Mouse (Mus musculus) midbrain, embryonic 13.5 days (tissue): ENCODE results near the gene Rbm47. TPM values are rescaled to one million over a fixed set of nuclear protein-coding genes. Genes with fewer than 3 reads are reported as not detected.

Experiments
- ATAC-seq: fragments of 200-750 bp; cut with Nextera tagmentation; 2 replicates; pipeline ENCODE4 v1.8.0; 2017; ENCODE audit warnings: mild to moderate bottlenecking, moderate TSS enrichment, moderate library complexity
- H3K27ac ChIP-seq: fragments of 300-500 bp; sonication (generic); 2 replicates; pipeline ENCODE4 v1.5.1; 2015; ENCODE audit warnings: inconsistent platforms, mild to moderate bottlenecking, moderate library complexity
- H3K27me3 ChIP-seq: fragments of 300-500 bp; sonication (generic); 2 replicates; pipeline ENCODE4 v1.6.1; 2015; ENCODE audit warnings: mild to moderate bottlenecking, inconsistent platforms
- H3K36me3 ChIP-seq: fragments of 300-500 bp; sonication (generic); 2 replicates; pipeline ENCODE4 v1.6.1; 2015; ENCODE audit warnings: mild to moderate bottlenecking, inconsistent platforms
- H3K4me1 ChIP-seq: fragments of 300-500 bp; sonication (generic); replicated peaks from 2 replicates; pipeline ENCODE4 v1.6.1; 2015; ENCODE audit warnings: inconsistent platforms
- H3K4me2 ChIP-seq: fragments of 300-500 bp; sonication (generic); replicated peaks from 2 replicates; pipeline ENCODE4 v1.6.1; 2015; ENCODE audit warnings: moderate library complexity, mild to moderate bottlenecking, inconsistent platforms
- H3K4me3 ChIP-seq: fragments of 300-500 bp; sonication (generic); replicated peaks from 2 replicates; pipeline ENCODE4 v1.5.1; 2015; ENCODE audit warnings: mild to moderate bottlenecking, inconsistent platforms
- H3K9ac ChIP-seq: fragments of 300-500 bp; sonication (generic); replicated peaks from 2 replicates; pipeline ENCODE4 v1.6.1; 2015; ENCODE audit warnings: mild to moderate bottlenecking, inconsistent platforms
- H3K9me3 ChIP-seq: fragments of 300-500 bp; sonication (generic); 2 replicates; pipeline ENCODE4 v1.6.1; 2016; ENCODE audit warnings: mild to moderate bottlenecking, inconsistent platforms
- WGBS: fragments of 180-500 bp; shearing (Covaris S2); methylation state at CpG from one replicate; pipeline ENCODE4 v1.1.7; 2015; 5-methylcytosine and 5-hydroxymethylcytosine counted together
- polyA plus RNA-seq: library from polyadenylated mRNA; unstranded; fragments of >200 nt; fragmentation: Nextera tagmentation; extraction: Ambion mirVana; gene quantifications from 2 replicates; pipeline ENCODE4 v1.2.1, GENCODE M21; 2015

Gene Rbm47
- polyA plus RNA-seq, 1 experiment from 2014 or later: 2.5 TPM

DNA sequence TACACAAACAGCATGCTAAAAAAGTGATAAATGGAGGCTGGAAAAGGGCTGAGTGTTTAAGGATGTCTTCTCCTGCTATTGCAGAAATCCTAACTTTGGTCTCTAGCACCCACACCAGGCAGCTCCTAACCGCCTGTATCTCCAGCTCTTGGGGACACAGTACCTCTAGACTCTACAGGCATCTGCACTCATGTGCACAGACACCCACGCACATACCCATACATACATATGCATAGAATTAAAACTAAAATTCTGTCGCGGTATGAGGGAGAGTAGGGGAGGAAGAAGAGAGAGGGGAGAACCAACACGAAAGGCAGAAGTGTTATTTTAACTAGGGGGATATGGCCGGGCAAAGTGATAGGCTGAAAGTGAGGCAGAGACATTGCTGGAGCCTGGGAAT, 33.7 kb downstream of the Rbm47 start:
- Histone ChIP-seq H3K9me3 (no peaks in the 10 kb centered on the region), H3K27ac (no peak overlapping the region), H3K4me2 (no peak overlapping the region), H3K4me1 (0 out of 2 replicates have a peak, but pooled peaks cover 6% of the 10 kb centered on the region), H3K27me3 (no peaks in the 10 kb centered on the region), H3K36me3 (no peaks in the 10 kb centered on the region), H3K9ac (no peak overlapping the region), H3K4me3 (no peak overlapping the region)
- 74% methylated on average over 6 of the region's 6 CpGs for WGBS
- ATAC-seq: no peak

DNA sequence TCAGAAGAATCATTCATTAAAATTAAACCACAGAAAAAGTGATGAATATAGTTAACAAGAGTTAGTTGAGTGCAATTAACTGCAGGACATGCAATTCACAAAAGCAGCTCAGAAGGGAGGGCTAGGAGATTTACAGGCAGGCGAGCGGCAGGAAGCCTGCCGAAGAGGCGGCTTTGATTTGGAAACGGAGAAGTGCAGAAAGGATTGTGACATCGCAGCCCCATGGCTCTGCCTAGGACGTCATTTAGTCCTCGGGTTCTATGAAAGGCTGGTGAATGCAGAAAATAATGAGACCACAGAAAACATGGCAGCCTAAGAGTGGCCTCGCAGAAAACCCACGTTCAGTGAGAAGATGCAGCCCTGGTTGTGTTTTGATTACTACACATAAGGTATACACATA, 34.3 kb downstream of the Rbm47 start:
- ATAC-seq: no peak
- H3K36me3 ChIP-seq: no peaks in the 10 kb centered on the region
- H3K4me1 ChIP-seq: 0 out of 2 replicates have a peak, but pooled peaks cover 6% of the 10 kb centered on the region
- no peak overlapping the region for H3K27ac ChIP-seq
- H3K4me2 ChIP-seq: no peak overlapping the region
- H3K9ac ChIP-seq: no peak overlapping the region
- 15% methylated on average over 10 of the region's 10 CpGs for WGBS
- H3K27me3 ChIP-seq: no peaks in the 10 kb centered on the region
- no peaks in the 10 kb centered on the region for H3K9me3 ChIP-seq
- no peak overlapping the region for H3K4me3 ChIP-seq

DNA sequence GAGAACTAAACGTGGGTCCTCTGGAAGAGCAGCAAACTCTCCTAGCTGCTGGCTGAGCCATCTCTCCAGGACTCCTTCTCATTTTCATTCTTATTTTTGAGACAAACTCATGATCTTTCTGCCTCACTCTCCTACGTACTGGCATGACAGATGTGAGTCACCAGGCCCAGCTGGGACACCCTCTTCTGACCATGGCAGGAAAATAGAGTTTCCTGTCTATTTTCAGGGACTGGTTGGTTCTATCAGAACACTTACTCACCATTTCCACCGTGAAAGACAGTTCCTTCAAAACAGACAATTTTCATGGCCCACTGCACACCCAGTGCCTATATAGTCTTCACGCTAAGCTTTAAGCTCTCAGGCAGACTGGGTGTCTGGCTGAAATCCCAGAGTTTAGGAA, 35.7 kb downstream of the Rbm47 start:
- no peaks in the 10 kb centered on the region for H3K36me3 ChIP-seq
- H3K9me3 ChIP-seq: no peaks in the 10 kb centered on the region
- no peak overlapping the region for H3K4me2 ChIP-seq
- no peaks in the 10 kb centered on the region for H3K27me3 ChIP-seq
- no peak overlapping the region for H3K9ac ChIP-seq
- no peak for ATAC-seq
- 55% methylated on average over 4 of the region's 4 CpGs for WGBS
- no peak overlapping the region for H3K4me3 ChIP-seq
- H3K4me1 ChIP-seq: 0 out of 2 replicates have a peak, but pooled peaks cover 6% of the 10 kb centered on the region
- no peak overlapping the region for H3K27ac ChIP-seq

DNA sequence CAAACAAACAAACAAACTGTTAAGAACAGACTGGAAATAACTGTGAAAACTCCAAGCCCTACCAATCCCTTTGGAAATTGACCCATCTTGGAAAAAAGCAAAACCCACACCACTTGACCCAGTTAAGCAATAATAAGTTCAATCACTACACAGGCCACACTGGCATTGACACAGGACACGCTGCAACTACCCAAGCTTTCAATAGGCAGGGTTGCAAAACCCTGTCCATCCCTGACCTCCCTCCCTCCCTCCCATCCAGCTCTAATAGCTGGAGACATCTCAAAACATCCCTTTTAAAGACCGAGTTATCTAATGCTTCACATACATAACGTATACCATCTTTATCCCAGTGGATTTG, 37.1 kb downstream of the Rbm47 start:
- no peak overlapping the region for H3K27ac ChIP-seq
- H3K9me3 ChIP-seq: no peaks in the 10 kb centered on the region
- no peaks in the 10 kb centered on the region for H3K27me3 ChIP-seq
- no peaks in the 10 kb centered on the region for H3K36me3 ChIP-seq
- no peak for ATAC-seq
- WGBS: 68% methylated on average over 3 of the region's 3 CpGs
- no peak overlapping the region for H3K4me2 ChIP-seq
- 0 out of 2 replicates have a peak, but pooled peaks cover 6% of the 10 kb centered on the region for H3K4me1 ChIP-seq
- no peak overlapping the region for H3K9ac ChIP-seq
- no peak overlapping the region for H3K4me3 ChIP-seq

DNA sequence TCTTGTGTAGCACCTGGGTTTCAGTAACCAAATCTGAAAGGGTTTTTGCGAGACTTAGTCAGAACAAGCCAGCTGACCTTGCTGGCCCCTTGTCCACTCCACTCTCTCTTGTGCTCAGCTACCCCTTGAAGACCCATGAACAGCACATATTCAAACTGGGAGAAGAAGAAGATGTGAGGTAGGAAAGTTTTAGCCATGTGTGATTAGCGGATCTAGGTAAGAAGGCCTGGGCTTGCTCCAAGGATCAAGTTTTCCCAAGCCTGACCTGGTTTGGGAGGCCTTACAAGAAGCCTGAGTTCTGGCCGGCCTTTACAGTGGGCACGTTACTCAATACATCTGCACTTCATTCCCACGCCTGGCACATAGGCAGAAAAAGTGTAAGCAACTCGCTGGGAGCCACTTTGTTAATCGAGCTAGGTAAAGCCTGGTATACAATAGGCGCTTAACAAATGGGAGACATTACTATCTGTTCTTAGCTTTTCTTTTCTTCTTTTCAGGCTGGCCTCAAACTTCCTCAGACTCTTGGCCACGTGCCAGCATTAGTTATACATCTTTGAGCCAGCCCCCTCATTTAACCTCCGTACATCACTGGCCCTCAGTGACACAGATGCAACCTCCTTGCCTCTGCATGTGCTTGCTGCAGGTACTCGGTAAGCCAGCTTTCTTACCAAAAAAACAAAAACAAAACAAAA, 37.6 kb downstream of the Rbm47 start:
- no peak overlapping the region for H3K4me2 ChIP-seq
- no peaks in the 10 kb centered on the region for H3K9me3 ChIP-seq
- 63% methylated on average over 11 of the region's 11 CpGs for whole genome bisulfite sequencing

DNA sequence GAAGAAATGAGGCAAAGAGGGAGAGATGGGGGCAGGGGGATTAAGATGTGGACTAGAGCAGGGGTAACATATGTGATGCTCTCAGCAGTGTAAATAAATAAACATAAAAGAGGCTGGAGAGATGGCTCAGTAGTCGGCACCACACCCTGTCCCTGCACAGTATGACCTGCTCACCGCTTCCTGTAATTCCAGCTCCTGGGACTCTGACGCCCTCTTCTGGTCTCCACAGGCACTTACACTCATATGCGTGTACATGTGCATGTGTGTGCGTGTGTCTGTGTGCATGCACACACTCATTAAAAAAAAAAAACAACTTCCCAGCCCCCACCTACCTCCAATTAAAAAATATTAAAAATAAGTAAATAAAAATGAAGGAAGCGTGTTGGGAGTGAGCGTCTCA, 38.3 kb downstream of the Rbm47 start:
- no peaks in the 10 kb centered on the region for H3K27me3 ChIP-seq

More for the DNA sequence above, 37.6 kb downstream of the Rbm47 start:
- ATAC-seq: no peak
- H3K9ac ChIP-seq: no peak overlapping the region
- no peaks in the 10 kb centered on the region for H3K36me3 ChIP-seq
- H3K27ac ChIP-seq: no peak overlapping the region
- no peak overlapping the region for H3K4me3 ChIP-seq
- 0 out of 2 replicates have a peak, but pooled peaks cover 6% of the 10 kb centered on the region for H3K4me1 ChIP-seq
- H3K27me3 ChIP-seq: no peaks in the 10 kb centered on the region

DNA sequence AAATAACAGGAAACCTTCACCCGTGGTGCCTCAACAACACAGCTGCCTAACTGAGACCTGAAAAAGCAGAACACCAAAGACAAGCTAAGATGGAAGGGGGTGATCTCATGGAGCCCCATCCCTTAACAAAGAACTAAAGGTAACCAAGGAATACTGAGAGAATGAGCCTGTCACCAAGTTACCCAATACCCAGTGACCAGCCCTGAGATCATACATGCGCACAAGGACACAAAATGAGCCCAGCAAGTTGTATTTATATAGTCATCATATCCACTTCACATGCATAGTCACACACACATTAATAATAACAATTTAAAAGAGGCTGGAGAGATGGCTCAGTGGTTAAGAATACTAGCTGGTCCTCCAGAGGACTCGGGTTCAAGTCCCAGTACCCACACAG, 44.0 kb downstream of the Rbm47 start:
- no peak for ATAC-seq
- Histone ChIP-seq H3K36me3 (no peaks in the 10 kb centered on the region), H3K9me3 (no peaks in the 10 kb centered on the region), H3K4me3 (no peak overlapping the region), H3K27me3 (no peaks in the 10 kb centered on the region), H3K27ac (no peak overlapping the region), H3K4me2 (no peak overlapping the region), H3K4me1 (no peaks in the 10 kb centered on the region; the same call in 1 of the 2 replicates), H3K9ac (no peak overlapping the region)
- WGBS: 94% methylated on average over 3 of the region's 3 CpGs

More for the DNA sequence above, 38.3 kb downstream of the Rbm47 start:
- no peak overlapping the region for H3K27ac ChIP-seq
- no peaks in the 10 kb centered on the region for H3K36me3 ChIP-seq
- no peak overlapping the region for H3K4me2 ChIP-seq
- no peak overlapping the region for H3K4me3 ChIP-seq
- no peaks in the 10 kb centered on the region for H3K9me3 ChIP-seq
- WGBS: 93% methylated on average over 7 of the region's 7 CpGs
- no peak for ATAC-seq
- H3K9ac ChIP-seq: no peak overlapping the region
- 0 out of 2 replicates have a peak, but pooled peaks cover 6% of the 10 kb centered on the region for H3K4me1 ChIP-seq

DNA sequence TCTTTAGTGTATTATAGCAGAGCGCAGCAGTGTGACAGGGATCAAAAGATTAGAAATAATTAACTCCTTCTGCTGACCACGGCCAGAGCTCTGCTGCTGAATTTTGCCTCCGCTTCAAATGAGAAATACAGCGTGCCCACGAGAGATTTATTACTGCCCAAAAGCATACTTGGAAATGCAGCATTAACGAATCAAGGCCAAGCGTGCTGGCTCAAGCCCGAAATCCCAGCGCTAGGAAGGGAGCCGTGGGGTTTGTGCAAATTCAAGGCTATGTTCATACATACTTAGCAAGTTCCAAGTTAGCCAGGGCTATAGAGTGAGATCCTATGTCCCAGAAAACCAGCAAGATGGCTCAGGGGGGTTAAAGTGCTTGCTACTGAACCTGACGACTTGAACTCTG, 47.5 kb downstream of the Rbm47 start:
- no peak for ATAC-seq
- no peaks in the 10 kb centered on the region; the same call in 1 of the 2 replicates for H3K4me1 ChIP-seq

DNA sequence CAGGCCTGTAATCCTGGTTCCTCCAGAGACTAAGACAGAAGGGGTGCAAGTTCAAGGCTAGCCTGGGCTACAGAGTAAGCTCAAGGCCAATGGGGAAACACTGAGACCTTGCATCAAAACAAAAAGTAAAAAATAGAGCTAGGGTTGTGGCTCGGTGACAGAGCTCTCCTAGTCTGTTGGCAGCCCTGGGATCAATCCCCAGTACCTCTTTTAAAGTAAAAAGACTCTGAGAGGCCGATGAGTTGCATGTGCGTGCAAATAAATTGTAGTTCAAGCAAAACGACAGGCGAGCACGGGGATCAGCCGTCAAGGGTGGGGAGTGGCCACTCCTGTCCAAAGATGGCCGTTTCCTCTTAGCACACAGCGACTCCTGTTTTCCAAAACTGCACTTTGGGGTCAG, 48.0 kb downstream of the Rbm47 start:
- H3K9me3 ChIP-seq: no peaks in the 10 kb centered on the region
- H3K4me2 ChIP-seq: no peak overlapping the region
- no peaks in the 10 kb centered on the region; the same call in 1 of the 2 replicates for H3K4me1 ChIP-seq
- 86% methylated on average over 9 of the region's 9 CpGs for WGBS
- H3K27me3 ChIP-seq: no peaks in the 10 kb centered on the region
- H3K27ac ChIP-seq: no peak overlapping the region
- H3K36me3 ChIP-seq: no peaks in the 10 kb centered on the region
- ATAC-seq: no peak
- H3K4me3 ChIP-seq: no peak overlapping the region
- H3K9ac ChIP-seq: no peak overlapping the region

More for the DNA sequence above, 47.5 kb downstream of the Rbm47 start:
- no peak overlapping the region for H3K4me3 ChIP-seq
- no peaks in the 10 kb centered on the region for H3K27me3 ChIP-seq
- H3K4me2 ChIP-seq: no peak overlapping the region
- WGBS: 63% methylated on average over 11 of the region's 11 CpGs
- H3K9ac ChIP-seq: no peak overlapping the region
- no peaks in the 10 kb centered on the region for H3K36me3 ChIP-seq
- H3K9me3 ChIP-seq: no peaks in the 10 kb centered on the region
- no peak overlapping the region for H3K27ac ChIP-seq

DNA sequence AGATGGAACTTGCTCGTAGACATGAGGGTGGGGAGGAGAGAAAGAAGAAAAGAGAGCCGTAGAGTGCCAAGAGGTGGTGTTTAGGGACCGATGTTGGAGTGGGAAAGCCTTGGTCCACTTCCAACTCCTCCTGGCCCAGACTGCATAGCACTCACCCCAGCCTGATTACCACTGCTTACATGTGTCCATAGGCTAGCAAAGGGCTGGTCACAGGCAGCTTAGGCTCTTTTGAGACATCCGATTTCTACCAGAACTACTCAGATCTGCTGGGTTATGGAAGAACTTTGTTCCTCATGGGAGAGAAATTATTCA, 48.9 kb downstream of the Rbm47 start:
- no peaks in the 10 kb centered on the region for H3K27me3 ChIP-seq
- no peak overlapping the region for H3K9ac ChIP-seq
- H3K4me2 ChIP-seq: no peak overlapping the region
- WGBS: 92% methylated on average over 4 of the region's 4 CpGs
- H3K27ac ChIP-seq: no peak overlapping the region
- no peaks in the 10 kb centered on the region; the same call in 1 of the 2 replicates for H3K4me1 ChIP-seq
- H3K9me3 ChIP-seq: no peaks in the 10 kb centered on the region
- H3K4me3 ChIP-seq: no peak overlapping the region
- no peak for ATAC-seq
- H3K36me3 ChIP-seq: no peaks in the 10 kb centered on the region

DNA sequence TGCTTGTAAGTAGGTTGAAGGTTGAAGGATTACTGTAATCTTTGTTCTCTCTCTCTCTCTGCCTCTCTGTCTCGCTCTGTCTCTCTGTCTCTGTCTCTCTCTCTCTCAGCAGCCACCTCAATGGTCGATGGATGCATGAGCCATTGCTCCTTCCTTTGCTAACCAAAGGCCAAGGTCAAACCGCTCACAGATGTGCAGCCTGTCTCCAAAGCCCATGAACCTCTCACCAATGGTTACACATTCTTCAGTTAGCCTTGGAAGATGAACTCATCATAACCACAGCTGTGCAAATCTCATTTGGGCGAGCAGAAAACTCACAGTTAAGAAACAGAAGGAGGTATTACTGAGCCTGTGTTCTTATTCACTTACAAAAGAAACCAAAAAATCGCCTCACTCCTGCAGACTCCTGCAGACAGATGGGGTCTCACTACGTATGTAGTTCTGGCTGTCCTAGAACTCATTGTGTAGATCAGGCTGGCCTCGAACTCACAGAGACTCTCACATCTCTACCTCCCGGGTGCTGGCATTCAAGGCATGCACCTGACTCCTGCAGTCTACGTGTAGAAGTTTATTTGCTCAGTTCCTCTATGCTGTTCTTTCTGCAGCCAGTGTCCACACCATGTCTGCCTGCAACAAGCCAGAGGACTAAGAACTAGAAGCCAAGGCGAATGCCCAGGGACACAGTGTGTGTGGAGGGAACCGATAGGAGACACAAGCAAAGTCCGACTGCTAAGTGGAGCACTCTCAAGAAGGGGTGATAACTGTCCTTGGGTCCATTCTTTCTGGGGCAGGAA, 49.4 kb downstream of the Rbm47 start:
- ATAC-seq: no peak
- WGBS: 90% methylated on average over 12 of the region's 12 CpGs

DNA sequence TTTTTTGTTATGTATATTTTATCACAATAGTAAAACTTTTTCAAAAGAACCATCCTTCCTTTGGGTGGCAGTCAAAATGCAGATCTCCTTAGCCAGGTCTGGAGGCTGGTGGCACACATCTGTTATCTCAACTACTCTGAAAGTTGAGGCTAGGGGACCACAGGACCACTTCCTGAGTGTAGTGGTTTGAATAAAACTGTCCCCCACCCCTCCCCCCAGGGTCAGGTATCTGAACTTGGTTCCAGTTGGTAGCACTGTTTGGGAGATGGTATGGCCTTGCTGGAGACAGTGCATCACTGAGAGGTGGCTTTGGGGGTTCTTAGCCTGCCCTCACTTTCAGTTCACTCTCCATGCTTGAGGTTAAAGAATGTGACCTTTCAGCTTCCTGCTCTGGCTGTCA, 51.7 kb downstream of the Rbm47 start:
- ATAC-seq: no peak
- H3K36me3 ChIP-seq: no peaks in the 10 kb centered on the region
- H3K9ac ChIP-seq: no peak overlapping the region

More for the DNA sequence above, 49.4 kb downstream of the Rbm47 start:
- no peaks in the 10 kb centered on the region for H3K9me3 ChIP-seq
- H3K36me3 ChIP-seq: no peaks in the 10 kb centered on the region
- no peaks in the 10 kb centered on the region for H3K27me3 ChIP-seq
- H3K9ac ChIP-seq: no peak overlapping the region
- H3K4me2 ChIP-seq: no peak overlapping the region
- no peaks in the 10 kb centered on the region; the same call in 1 of the 2 replicates for H3K4me1 ChIP-seq
- no peak overlapping the region for H3K4me3 ChIP-seq
- H3K27ac ChIP-seq: no peak overlapping the region

More for the DNA sequence above, 51.7 kb downstream of the Rbm47 start:
- no peaks in the 10 kb centered on the region for H3K27me3 ChIP-seq
- H3K4me1 ChIP-seq: no peaks in the 10 kb centered on the region; the same call in 1 of the 2 replicates
- H3K4me3 ChIP-seq: no peak overlapping the region
- no peak overlapping the region for H3K4me2 ChIP-seq
- H3K27ac ChIP-seq: no peak overlapping the region
- H3K9me3 ChIP-seq: no peaks in the 10 kb centered on the region
